Mouse (Mus musculus) kidney, postnatal 14 days (tissue): Measurements from ENCODE around the gene Inpp5d.

Experiments
- DNase-seq: peaks from one replicate; pipeline ENCODE4 v3.0.0; 2022; ENCODE audit warnings: mixed read lengths

Inpp5d gene

GRCm38 (mm10) chr1:87711938-87712613 is 92.0 kb downstream of the Inpp5d start:
- DNase-seq: no peak

- no peak for DNase-seq
These were observed 92.5 kb downstream of the Inpp5d start for GRCm38 (mm10) chr1:87712614-87712971.

GRCm38 (mm10) chr1:87721382-87721781 is 101.3 kb downstream of the Inpp5d start:
- peak; percentile 58 for DNase-seq

- no peak for DNase-seq
These were observed 102.0 kb downstream of the Inpp5d start for GRCm38 (mm10) chr1:87722081-87722480.

- no peak for DNase-seq
These were observed 103.2 kb downstream of the Inpp5d start for GRCm38 (mm10) chr1:87723351-87723750.

- DNase-seq: no peak
These were observed 109.0 kb downstream of the Inpp5d start for GRCm38 (mm10) chr1:87729070-87729469.

- DNase-seq: no peak
These were observed 109.7 kb downstream of the Inpp5d start for GRCm38 (mm10) chr1:87729850-87730249.

- DNase-seq: no peak
These were observed 110.2 kb downstream of the Inpp5d start for GRCm38 (mm10) chr1:87730271-87730670.

GRCm38 (mm10) chr1:87733212-87733611 is 113.1 kb downstream of the Inpp5d start:
- DNase-seq: no peak

GRCm38 (mm10) chr1:87734153-87734552 is 114.0 kb downstream of the Inpp5d start:
- DNase-seq: no peak

GRCm38 (mm10) chr1:87740584-87741290 is 120.6 kb downstream of the Inpp5d start:
- no peak for DNase-seq

GRCm38 (mm10) chr1:87749360-87749973 is 129.4 kb downstream of the Inpp5d start:
- DNase-seq: no peak

GRCm38 (mm10) chr1:87755641-87756470 is 135.7 kb downstream of the Inpp5d start, which contains the start of gene Atg16l1:
Gene Atg16l1, plus strand, starts transcription at chr1:87755870.
- DNase-seq: peak; percentile 96

GRCm38 (mm10) chr1:87763821-87764220 is 143.7 kb downstream of the Inpp5d start:
- DNase-seq: no peak

- no peak for DNase-seq
These were observed 145.6 kb downstream of the Inpp5d start for GRCm38 (mm10) chr1:87765741-87766140.

GRCm38 (mm10) chr1:87766233-87766632 is 146.1 kb downstream of the Inpp5d start:
- DNase-seq: no peak

- DNase-seq: no peak
These were observed 149.2 kb downstream of the Inpp5d start for GRCm38 (mm10) chr1:87769263-87769662.
